Mouse (Mus musculus) ES-E14 (cell line): ENCODE results near the gene Dcpp1. TPM values are rescaled to one million over a fixed set of nuclear protein-coding genes. Genes with fewer than 3 reads are reported as not detected.

Experiments
- DNase-seq: peaks from one replicate; pipeline ENCODE4 v3.0.0-alpha.2; 2013; ENCODE audit warnings: low read depth, low spot score
- H3K27ac ChIP-seq: 2 replicates; pipeline ENCODE4 v1.5.1; 2012; ENCODE audit warnings: low read depth, mild to moderate bottlenecking, low read length, moderate library complexity, mixed read lengths; ENCODE audit not compliant: poor library complexity, insufficient read depth, severe bottlenecking
- H3K36me3 ChIP-seq: 2 replicates; pipeline ENCODE4 v1.6.1; 2012; ENCODE audit warnings: mild to moderate bottlenecking, low read length, moderate library complexity, mixed read lengths; ENCODE audit not compliant: control insufficient read depth, poor library complexity, insufficient read depth, severe bottlenecking
- H3K4me1 ChIP-seq, 2 experiments: fragments of 150-350 bp in 1 of 2; sonication (generic) in 1 of 2; 2 replicates each; pipeline ENCODE4 v1.6.1; 2012; ENCODE audit warnings: low read length in 2 of 2, mild to moderate bottlenecking in 1 of 2, mixed read lengths in 1 of 2; ENCODE audit not compliant: control insufficient read depth in 2 of 2, insufficient read depth in 2 of 2, poor library complexity in 1 of 2
- H3K4me3 ChIP-seq, 2 experiments: fragments of 150-350 bp in 1 of 2; sonication (generic) in 1 of 2; 2 replicates each; pipeline ENCODE4 v1.5.1; 2012; ENCODE audit warnings: low read length in 2 of 2, low read depth in 1 of 2, mild to moderate bottlenecking in 1 of 2, mixed read lengths in 1 of 2; ENCODE audit not compliant: insufficient read depth in 1 of 2, poor library complexity in 1 of 2, severe bottlenecking in 1 of 2
- H3K9ac ChIP-seq: 2 replicates; pipeline ENCODE4 v1.6.1; 2012; ENCODE audit warnings: low read depth, mild to moderate bottlenecking, low read length, mixed read lengths; ENCODE audit not compliant: poor library complexity, insufficient read depth, severe bottlenecking
- H3K9me3 ChIP-seq: fragments of 150-350 bp; sonication (generic); 2 replicates; pipeline ENCODE4 v1.6.1; 2012; ENCODE audit warnings: low read depth, mild to moderate bottlenecking, low read length; ENCODE audit not compliant: control insufficient read depth, insufficient read depth
- CHD2 ChIP-seq: IDR thresholded peaks from 2 replicates; pipeline ENCODE4 v1.6.1; 2014; ENCODE audit warnings: mild to moderate bottlenecking, low read depth, low read length, inconsistent platforms
- HCFC1 ChIP-seq: IDR thresholded peaks from 2 replicates; pipeline ENCODE4 v1.6.1; 2012; ENCODE audit warnings: low read length, inconsistent platforms, borderline replicate concordance; ENCODE audit not compliant: insufficient read depth
- MAFK ChIP-seq: IDR thresholded peaks from 2 replicates; pipeline ENCODE4 v1.6.1; 2014; ENCODE audit warnings: mild to moderate bottlenecking, low read depth, low read length, inconsistent platforms; ENCODE audit not compliant: insufficient read depth
- ZC3H11A ChIP-seq: IDR thresholded peaks from 2 replicates; pipeline ENCODE4 v1.6.1; 2012; ENCODE audit warnings: low read depth, mild to moderate bottlenecking, inconsistent platforms, low read length, borderline replicate concordance
- ZNF384 ChIP-seq: IDR thresholded peaks from 2 replicates; pipeline ENCODE4 v1.6.1; 2012; ENCODE audit warnings: low read depth, low read length, inconsistent platforms
- in situ Hi-C, 2 experiments: fragments of 600-800 bp; cut with MboI; formaldehyde crosslinking; loops; one replicate each; pipeline ENCODE4 v1.15.1; 2025; ENCODE audit warnings: low sequenced_read_pairs in 2 of 2, inconsistent platforms in 1 of 2; ENCODE audit not compliant: unreplicated experiment in 2 of 2
- total RNA-seq: library from RNA; depleted of rRNA; stranded (reverse); fragments of 300-350 nt; gene quantifications from 2 replicates; pipeline ENCODE4 v1.2.3, GENCODE M21; 2012

The Dcpp1 gene
- total RNA-seq, 1 experiment: not detected

GRCm38 (mm10) chr17:23853292-23853691 is 27.4 kb upstream of the Dcpp1 start:
- TF ChIP-seq HCFC1 (no peak), ZC3H11A (no peak), ZNF384 (no peak), MAFK (no peak), CHD2 (no peak)
- in situ Hi-C loops: no loop called here

GRCm38 (mm10) chr17:23854229-23854765 is 26.4 kb upstream of the Dcpp1 start:
- H3K36me3 ChIP-seq: no peaks in the 10 kb centered on the region
- H3K4me1 ChIP-seq: no peaks in the 10 kb centered on the region
- no peaks in the 10 kb centered on the region for H3K9me3 ChIP-seq
- no peak for TF ChIP-seq MAFK
- TF ChIP-seq CHD2: no peak
- TF ChIP-seq HCFC1: no peak
- no peak for TF ChIP-seq ZNF384
- no peak for TF ChIP-seq ZC3H11A
- no peak overlapping the region for H3K4me3 ChIP-seq
- DNase-seq: no peak
- H3K27ac ChIP-seq: no peak overlapping the region
- H3K9ac ChIP-seq: no peak overlapping the region
- in situ Hi-C loops: no loop called here

More at GRCm38 (mm10) chr17:23853292-23853691, 27.4 kb upstream of the Dcpp1 start:
- Histone ChIP-seq H3K4me3 (no peak overlapping the region), H3K9ac (no peak overlapping the region), H3K9me3 (no peaks in the 10 kb centered on the region), H3K4me1 (no peaks in the 10 kb centered on the region), H3K36me3 (no peaks in the 10 kb centered on the region), H3K27ac (no peak overlapping the region)
- DNase-seq: no peak

DNA sequence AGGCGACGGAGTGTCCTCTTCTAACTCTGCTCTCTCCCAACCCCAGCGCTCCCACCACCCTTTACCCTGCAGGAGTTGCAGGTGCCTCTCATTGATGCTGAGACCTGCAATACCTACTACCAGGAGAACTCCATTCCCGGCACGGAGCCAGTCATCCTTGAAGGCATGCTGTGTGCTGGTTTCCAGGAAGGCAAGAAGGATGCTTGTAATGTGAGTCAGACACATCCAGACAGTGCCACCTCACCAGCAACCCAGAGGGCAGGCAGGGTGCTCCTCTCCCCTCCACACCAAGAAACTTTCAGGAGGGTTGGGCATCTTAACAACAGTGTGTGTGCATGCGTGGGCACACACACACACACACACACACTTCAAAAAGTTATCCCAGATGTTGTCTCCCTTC is 23.5 kb upstream of the Dcpp1 start:
- in situ Hi-C loops: no loop called here
- Histone ChIP-seq H3K9ac (no peak overlapping the region), H3K4me1 (no peaks in the 10 kb centered on the region), H3K36me3 (no peaks in the 10 kb centered on the region), H3K9me3 (no peaks in the 10 kb centered on the region), H3K4me3 (no peak overlapping the region), H3K27ac (no peak overlapping the region)
- DNase-seq: no peak
- TF ChIP-seq ZNF384 (no peak), CHD2 (no peak), ZC3H11A (no peak), HCFC1 (no peak), MAFK (no peak)

DNA sequence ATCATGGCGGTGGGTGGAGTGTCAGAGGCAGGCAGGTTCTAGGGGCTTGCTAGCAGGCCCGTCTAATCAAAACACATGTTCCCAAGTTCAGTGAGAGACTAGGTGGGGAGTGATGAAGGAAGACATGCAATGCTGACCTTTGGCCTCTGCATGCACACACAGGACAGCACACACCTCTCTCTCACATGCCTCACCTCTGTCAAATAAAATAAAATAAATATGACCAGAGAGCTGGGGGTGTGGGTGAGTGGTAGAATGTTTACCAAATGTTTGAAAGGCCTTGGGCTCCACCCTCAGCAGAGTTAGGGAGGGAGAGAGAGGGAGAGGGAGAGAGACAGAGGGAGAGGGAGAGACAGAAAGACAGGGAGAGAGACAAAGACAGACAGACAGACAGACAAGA is 22.8 kb upstream of the Dcpp1 start:
- no peak overlapping the region for H3K4me3 ChIP-seq
- no peaks in the 10 kb centered on the region for H3K9me3 ChIP-seq
- H3K9ac ChIP-seq: no peak overlapping the region
- DNase-seq: no peak
- H3K4me1 ChIP-seq: no peaks in the 10 kb centered on the region
- no peaks in the 10 kb centered on the region for H3K36me3 ChIP-seq
- TF ChIP-seq HCFC1 (no peak), CHD2 (no peak), ZNF384 (no peak), ZC3H11A (no peak), MAFK (no peak)
- no peak overlapping the region for H3K27ac ChIP-seq
- in situ Hi-C loops: no loop called here

- no peak overlapping the region for H3K9ac ChIP-seq
- no peak for TF ChIP-seq HCFC1
- no peak for TF ChIP-seq ZC3H11A
- TF ChIP-seq MAFK: no peak
- TF ChIP-seq ZNF384: no peak
- no peak for TF ChIP-seq CHD2
- in situ Hi-C loops: no loop called here
- H3K36me3 ChIP-seq: no peaks in the 10 kb centered on the region
- H3K4me3 ChIP-seq: no peak overlapping the region
- H3K9me3 ChIP-seq: no peaks in the 10 kb centered on the region
- H3K4me1 ChIP-seq: no peaks in the 10 kb centered on the region
- no peak for DNase-seq
- no peak overlapping the region for H3K27ac ChIP-seq
Observed at GRCm38 (mm10) chr17:23862926-23863325, 17.8 kb upstream of the Dcpp1 start.
